Mouse (Mus musculus) liver, postnatal 0 days (tissue): ENCODE measurements around the gene Afg3l1.

Experiments used
- CTCF ChIP-seq: sonication (generic); IDR thresholded peaks from 2 replicates; pipeline ENCODE4 v1.5.1; 2016; ENCODE audit warnings: antibody characterized with exemption, low read depth
- EP300 ChIP-seq: IDR thresholded peaks from 2 replicates; pipeline ENCODE4 v1.6.1; 2016; ENCODE audit warnings: antibody characterized with exemption, low read depth, mild to moderate bottlenecking

DNA sequence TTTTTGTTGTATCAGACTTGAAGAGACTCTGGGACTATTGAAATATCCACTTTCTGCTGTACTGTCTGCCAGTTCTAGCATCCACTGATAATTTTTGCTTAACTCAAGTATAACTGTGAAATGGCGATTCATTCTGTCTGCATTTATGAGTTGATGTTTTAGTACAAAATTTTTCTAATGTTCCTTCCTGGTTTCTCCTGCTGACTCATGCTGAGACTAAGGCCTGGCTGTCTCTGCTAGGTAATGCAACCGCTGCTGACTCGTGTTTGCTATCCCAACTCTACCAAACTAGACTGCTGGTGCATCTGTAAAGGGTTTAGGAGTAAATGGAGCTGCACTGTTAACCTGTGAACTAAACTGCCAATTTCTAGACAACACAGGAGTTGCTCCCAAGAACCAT is 10.2 kb upstream of the Afg3l1 start:
- TF ChIP-seq CTCF (no peak), EP300 (no peak)
